Mouse (Mus musculus) lung, adult 2 months (tissue): Measurements from ENCODE around the gene Coq4. TPM values are rescaled to one million over a fixed set of nuclear protein-coding genes. Genes with fewer than 3 reads are reported as not detected.

ENCODE experiments used
- DNase-seq: peaks from one replicate; pipeline ENCODE4 v3.0.0; 2022
- H3K4me1 ChIP-seq: fragments of 200-500 bp; 2 replicates; pipeline ENCODE4 v1.6.1; 2011; ENCODE audit warnings: low read length; ENCODE audit not compliant: control insufficient read depth, insufficient read depth
- H3K4me3 ChIP-seq: fragments of 200-500 bp; replicated peaks from 2 replicates; pipeline ENCODE3; 2011; ENCODE audit warnings: low read depth, mild to moderate bottlenecking, control low read depth, low read length; ENCODE audit errors: extremely low read depth
- CTCF ChIP-seq: fragments of 200-500 bp; IDR thresholded peaks from 2 replicates; pipeline ENCODE4 v1.5.1; 2011; ENCODE audit warnings: mild to moderate bottlenecking, low read length, control low read depth; ENCODE audit not compliant: insufficient read depth
- POLR2A ChIP-seq: fragments of 200-500 bp; IDR thresholded peaks from 2 replicates; pipeline ENCODE4 v1.6.1; 2011; ENCODE audit warnings: low read depth, mild to moderate bottlenecking, control low read depth, low read length, borderline replicate concordance; ENCODE audit errors: extremely low read depth
- WGBS: fragments of 180-500 bp; shearing (Covaris S2); methylation state at CpG from one replicate; pipeline ENCODE4 v1.1.7; 2018; 5-methylcytosine and 5-hydroxymethylcytosine counted together
- polyA plus RNA-seq: library from polyadenylated mRNA; depleted of rRNA; stranded (reverse); fragments of >200 nt; gene quantifications from 2 replicates; pipeline ENCODE4 v1.2.3, GENCODE M21; 2012; rRNA removed

Coq4 gene
- polyA plus RNA-seq, 1 experiment, result 40.6 TPM

DNA sequence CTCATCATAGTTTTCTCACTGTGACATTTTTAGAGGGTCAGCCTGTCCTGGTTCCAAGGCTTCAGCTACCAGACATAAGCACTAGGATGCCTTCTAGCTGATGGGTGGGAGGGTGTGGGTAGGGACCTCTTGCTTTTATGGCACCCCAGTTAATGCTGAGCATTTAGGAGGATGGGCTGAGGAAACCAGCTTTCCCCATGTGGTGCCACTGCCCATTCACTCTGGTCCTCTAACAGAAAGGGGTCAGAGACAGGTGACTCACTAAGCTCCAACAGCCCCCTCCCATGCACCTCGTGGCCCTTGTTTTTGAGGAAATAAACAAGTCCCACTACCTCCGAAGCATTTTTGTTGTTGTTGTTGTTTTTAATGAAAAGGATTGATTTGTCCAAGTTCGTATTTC is 57.4 kb downstream of the Coq4 start:
- Histone ChIP-seq H3K4me1 (no peaks in the 10 kb centered on the region), H3K4me3 (no peak overlapping the region)
- no peak for DNase-seq
- no peak for TF ChIP-seq CTCF
- TF ChIP-seq POLR2A, result no peak
- WGBS, result 72% methylated on average over 3 of the region's 3 CpGs

DNA sequence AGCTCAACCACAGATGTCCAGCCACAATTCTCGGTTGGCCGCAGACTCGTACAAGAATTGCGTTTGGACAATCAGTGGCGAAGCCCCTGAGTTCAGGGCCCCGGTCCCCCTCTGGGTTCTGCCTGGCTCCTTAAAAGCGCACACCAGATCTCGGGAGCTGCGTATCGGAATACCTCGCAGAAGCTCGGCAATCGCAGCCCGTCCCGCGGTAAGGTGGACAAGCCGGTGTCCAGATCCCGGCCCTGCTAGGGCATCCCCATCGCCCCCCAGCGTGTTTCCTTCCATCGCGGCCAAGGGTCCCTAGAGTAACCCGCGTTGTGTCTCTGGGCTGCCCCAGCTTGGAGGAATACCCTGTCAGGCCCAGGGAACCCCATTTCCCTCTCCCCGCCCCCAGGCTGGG is 58.3 kb downstream of the Coq4 start:
- DNase-seq, result no peak
- 61% methylated on average over 25 of the region's 25 CpGs for WGBS
- no peaks in the 10 kb centered on the region for H3K4me1 ChIP-seq
- no peak for TF ChIP-seq POLR2A
- no peak for TF ChIP-seq CTCF
- no peak overlapping the region for H3K4me3 ChIP-seq

DNA sequence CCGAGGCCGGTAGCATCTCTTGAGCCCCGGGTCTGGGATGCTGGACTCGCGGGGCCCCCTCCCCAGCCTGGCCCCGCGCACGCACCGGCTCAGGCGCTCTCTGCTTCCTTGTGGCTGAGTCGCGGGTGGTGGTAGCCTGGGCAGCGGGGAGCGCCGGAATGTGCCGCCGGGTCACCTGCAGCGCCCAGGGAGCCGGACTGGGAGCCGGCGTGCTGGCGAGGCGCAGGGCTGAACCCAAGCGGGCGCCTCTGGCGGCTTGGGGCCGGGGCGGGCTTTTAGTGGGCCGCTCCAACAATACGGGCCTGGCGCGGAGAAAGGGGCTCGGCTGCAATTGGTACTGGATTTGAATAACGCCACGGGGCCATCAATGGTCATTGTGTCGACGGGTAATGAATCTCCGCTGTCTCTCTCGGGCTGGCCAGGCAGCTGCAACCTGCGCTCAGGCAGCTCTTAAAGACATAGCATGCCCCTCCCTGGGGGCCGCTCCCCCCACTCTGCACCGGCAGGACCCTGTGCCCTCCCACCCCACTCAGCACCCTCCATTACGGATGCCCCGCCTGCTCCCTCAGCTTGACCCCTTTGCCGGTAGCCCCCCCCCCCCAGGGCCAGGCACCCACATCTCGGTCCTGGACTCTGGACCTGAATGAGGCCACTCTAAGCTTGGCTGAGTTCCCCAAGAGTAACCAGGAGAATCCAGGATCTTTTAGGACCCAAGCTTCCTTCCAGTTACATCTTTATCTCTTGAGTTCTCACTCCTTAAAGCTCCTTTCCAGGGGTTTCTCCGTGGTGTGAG is 59.0 kb downstream of the Coq4 start:
- no peak for DNase-seq
- no peak overlapping the region for H3K4me3 ChIP-seq
- 41% methylated on average over 47 of the region's 47 CpGs for WGBS

DNA sequence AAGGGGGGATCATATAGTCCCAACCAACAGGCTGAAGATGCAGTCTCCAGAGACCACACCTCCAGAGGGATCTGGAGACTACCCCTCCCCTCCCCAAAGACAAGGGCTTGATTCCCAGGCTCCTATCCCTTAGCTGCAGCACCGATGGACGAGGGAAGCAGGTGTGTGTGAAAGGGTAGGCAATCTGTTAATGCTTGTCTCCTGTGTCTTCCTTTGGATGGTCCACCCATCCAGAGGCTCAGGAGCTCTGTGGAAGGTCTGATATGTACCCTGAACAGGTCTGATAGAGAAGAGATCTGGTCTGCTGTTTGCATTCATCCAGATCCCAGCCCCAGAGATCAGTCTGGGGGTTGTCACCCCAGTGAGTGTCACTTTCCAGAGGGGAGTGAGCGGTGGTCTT is 59.6 kb downstream of the Coq4 start:
- Histone ChIP-seq H3K4me1 (no peaks in the 10 kb centered on the region), H3K4me3 (no peak overlapping the region)
- no peak for TF ChIP-seq POLR2A
- no peak for TF ChIP-seq CTCF
- 75% methylated on average over 3 of the region's 3 CpGs for WGBS
- no peak for DNase-seq

More for the DNA sequence above, 59.0 kb downstream of the Coq4 start:
- no peak for TF ChIP-seq POLR2A
- TF ChIP-seq CTCF, result no peak
- H3K4me1 ChIP-seq, result no peaks in the 10 kb centered on the region

Other genes with a start within 250 kb of the Coq4 start
- gene Rapgef1, start 167.8 kb upstream of the Coq4 start, polyA plus RNA-seq, result 52.4 and 65.2 TPM in 2 replicates
- gene Gm13420, start 35.8 kb upstream of the Coq4 start, polyA plus RNA-seq, result 0.11 and 0.42 TPM in 2 replicates
- not detected in 2 replicates for gene Gm13547, start 28.2 kb upstream of the Coq4 start, polyA plus RNA-seq
- gene Trub2, start 1.0 kb downstream of the Coq4 start, polyA plus RNA-seq, result 23.7 and 36.8 TPM in 2 replicates
- gene Slc27a4, start 15.1 kb downstream of the Coq4 start, polyA plus RNA-seq, result 29.0 and 37.1 TPM in 2 replicates
- gene Urm1, start 32.6 kb downstream of the Coq4 start, polyA plus RNA-seq, result 40.1 and 46.6 TPM in 2 replicates
- gene Cercam, start 81.7 kb downstream of the Coq4 start, polyA plus RNA-seq, result 8.4 and 9.5 TPM in 2 replicates
- 27.3 and 35.5 TPM in 2 replicates for gene Odf2, start 101.7 kb downstream of the Coq4 start, polyA plus RNA-seq
- 20.4 and 27.1 TPM in 2 replicates for gene Gle1, start 147.9 kb downstream of the Coq4 start, polyA plus RNA-seq
- 299 and 313 TPM in 2 replicates for gene Sptan1, start 178.1 kb downstream of the Coq4 start, polyA plus RNA-seq